Mouse (Mus musculus): ENCODE results near the gene Nfyb.

Nfyb gene

GRCm38 (mm10) chr10:82763840-82764631, at the start of gene Nfyb:
TSS of gene Nfyb (minus strand) at chr10:82764144.
- DNase-seq = peak; percentile 98 to 99

- DNase-seq = peak; percentile 81 to 92
These were observed 48.0 kb upstream of the Nfyb start for GRCm38 (mm10) chr10:82811855-82812431.

- no peak for DNase-seq
These were observed 45.4 kb upstream of the Nfyb start for GRCm38 (mm10) chr10:82809352-82809751.

- no peak for DNase-seq
These were observed 44.9 kb upstream of the Nfyb start for GRCm38 (mm10) chr10:82808891-82809290.

- no peak for DNase-seq
These were observed 44.2 kb upstream of the Nfyb start for GRCm38 (mm10) chr10:82808155-82808554.

- DNase-seq = peak in 1 of 2 experiments; percentile 14
These were observed 43.3 kb upstream of the Nfyb start for GRCm38 (mm10) chr10:82807238-82807637.

- DNase-seq = no peak
These were observed 42.5 kb upstream of the Nfyb start for GRCm38 (mm10) chr10:82806414-82806813.

GRCm38 (mm10) chr10:82805111-82805510, 41.2 kb upstream of the Nfyb start:
- no peak for DNase-seq

- DNase-seq = no peak
These were observed 40.5 kb upstream of the Nfyb start for GRCm38 (mm10) chr10:82804396-82804795.

GRCm38 (mm10) chr10:82800094-82800493, 36.1 kb upstream of the Nfyb start:
- no peak for DNase-seq

- no peak for DNase-seq
These were observed 34.5 kb upstream of the Nfyb start for GRCm38 (mm10) chr10:82798312-82798933.

GRCm38 (mm10) chr10:82797119-82797491, 33.2 kb upstream of the Nfyb start:
- no peak for DNase-seq

- no peak for DNase-seq
These were observed 32.7 kb upstream of the Nfyb start for GRCm38 (mm10) chr10:82796471-82797118.

GRCm38 (mm10) chr10:82795767-82796166, 31.8 kb upstream of the Nfyb start:
- DNase-seq = peak in 1 of 2 experiments; percentile 33

GRCm38 (mm10) chr10:82795071-82795731, 31.3 kb upstream of the Nfyb start:
- peak; percentile 78 to 83 for DNase-seq

- DNase-seq = no peak
These were observed 28.4 kb upstream of the Nfyb start for GRCm38 (mm10) chr10:82792311-82792710.

- no peak for DNase-seq
These were observed 27.8 kb upstream of the Nfyb start for GRCm38 (mm10) chr10:82791713-82792112.

GRCm38 (mm10) chr10:82790504-82790903, 26.6 kb upstream of the Nfyb start:
- DNase-seq = no peak

- no peak for DNase-seq
These were observed 25.2 kb upstream of the Nfyb start for GRCm38 (mm10) chr10:82789181-82789580.

- DNase-seq = no peak
These were observed 18.5 kb upstream of the Nfyb start for GRCm38 (mm10) chr10:82782472-82782871.

GRCm38 (mm10) chr10:82780816-82781215, 16.9 kb upstream of the Nfyb start:
- no peak for DNase-seq

- DNase-seq = no peak
These were observed 16.4 kb upstream of the Nfyb start for GRCm38 (mm10) chr10:82780322-82780721.

- DNase-seq = no peak
These were observed 15.9 kb upstream of the Nfyb start for GRCm38 (mm10) chr10:82779831-82780230.

All from cerebellum, postnatal 25 days (tissue).